Comparison of ENCODE assay signal across 9 mouse cellular contexts in genomic region chr17:29488978-29489970, GRCm38 (mm10). TPM values are rescaled to one million over a fixed set of nuclear protein-coding genes. Genes with fewer than 3 reads are reported as not detected.
A peak's percentile ranks its signal among the peaks of the same experiment; 100 is the strongest.
DNase-seq lines count a peak whose midpoint lies in the region; ATAC-seq lines count a peak whose summit lies in the region.
"Had no signal": no experiment of that assay in that cellular context is flagged by ENCODE, and none has a peak within 500 bp of the region (broad histone marks: within the 10 kb centered on the region; RNA-seq: fewer than 3 reads in every experiment).

No protein-coding gene starts in this region.

- WGBS in heart, embryonic 15.5 days = 6% methylated on average over 30 of the region's 30 CpGs

- peak overlapping the region; percentile 86 for H3K27ac ChIP-seq in heart, embryonic 15.5 days

- no peak for ATAC-seq in heart, embryonic 15.5 days (replicated peaks; ENCODE audit: insufficient number of reproducible peaks, insufficient read depth, low FRiP score, low read depth)

- H3K9me3 ChIP-seq in heart, embryonic 15.5 days (replicated peaks) = no peaks in the 10 kb centered on the region
- H3K9me3 ChIP-seq in megakaryocyte, embryonic 14.5 days = no peaks in the 10 kb centered on the region

- H3K4me1 ChIP-seq in heart, embryonic 15.5 days (replicated peaks) = peaks cover 20% of the 10 kb centered on the region
- peaks cover 57% of the 10 kb centered on the region for H3K4me1 ChIP-seq in megakaryocyte, embryonic 14.5 days

- H3K36me3 ChIP-seq in heart, embryonic 15.5 days = peaks cover 8% of the 10 kb centered on the region; the same call in 1 of the 2 replicates
- H3K36me3 ChIP-seq in megakaryocyte, embryonic 14.5 days (replicated peaks; ENCODE audit: low read length) = peaks cover 34% of the 10 kb centered on the region

- peak overlapping the region; percentile 84 for H3K4me2 ChIP-seq in heart, embryonic 15.5 days

- peak overlapping the region; percentile 75 for H3K9ac ChIP-seq in heart, embryonic 15.5 days

- H3K27me3 ChIP-seq in heart, embryonic 15.5 days = no peaks in the 10 kb centered on the region
- H3K27me3 ChIP-seq in megakaryocyte, embryonic 14.5 days (replicated peaks) = no peaks in the 10 kb centered on the region
- H3K27me3 ChIP-seq: Patski had no signal

- DNase-seq in cerebellum, adult 8-10 months = peak; percentile 23
- no peak for DNase-seq in cerebellum, adult 11-12 months
- DNase-seq in CD4-positive helper T cell, adult 2 months (ENCODE audit: low read depth, low spot score) = peak; percentile 83
- DNase-seq in embryo, embryonic 11 days = peak; percentile 75
- DNase-seq in kidney, postnatal 25 days = peak; percentile 47 to 54
- DNase-seq in urinary bladder, postnatal 25 days (ENCODE audit: low spot score) = peak; percentile 36

- peak overlapping the region; percentile 89 for H3K4me3 ChIP-seq in heart, embryonic 15.5 days
- H3K4me3 ChIP-seq in megakaryocyte, embryonic 14.5 days (replicated peaks) = peak overlapping the region; percentile 99

RNA-seq across cellular contexts. Expression of gene Pim1, which starts 1.3 kb away (rescaled TPM):
- polyA plus RNA-seq in heart, embryonic 15.5 days (2015; fragmentation: Nextera tagmentation; extraction: Ambion mirVana) = 17.9 and 18.2 TPM in 2 replicates
- polyA plus RNA-seq in megakaryocyte, embryonic 14.5 days (2012; ENCODE audit: insufficient read depth, low replicate concordance) = 350 and 629 TPM in 2 replicates

Comparison
In these comparisons a context has a peak if more than half of its experiments do, and no peak if none do; other contexts are left out.
1. RNA of gene Pim1, which starts 1.3 kb away (polyA plus RNA-seq): 350 to 629 TPM in megakaryocyte, embryonic 14.5 days; 17.9 to 18.2 TPM in heart, embryonic 15.5 days; every median in the first group is over 10 times any median in the second.